Mouse (Mus musculus) bone marrow, adult 2 months (tissue): ENCODE results near the gene Eif3k. TPM values are rescaled to one million over a fixed set of nuclear protein-coding genes. Genes with fewer than 3 reads are reported as not detected.

Source experiments
- H3K27ac ChIP-seq: fragments of 200-500 bp; 2 replicates; pipeline ENCODE4 v1.5.1; 2012; ENCODE audit warnings: low read depth, mild to moderate bottlenecking, control low read depth, inconsistent platforms, low read length; ENCODE audit not compliant: control insufficient read depth, poor library complexity, insufficient read depth
- H3K4me1 ChIP-seq: fragments of 200-500 bp; 2 replicates; pipeline ENCODE4 v1.6.1; 2011; ENCODE audit warnings: low read length; ENCODE audit not compliant: control insufficient read depth, insufficient read depth
- H3K4me3 ChIP-seq: fragments of 200-500 bp; replicated peaks from 2 replicates; pipeline ENCODE3; 2011; ENCODE audit warnings: mild to moderate bottlenecking, low read depth, low read length, control low read depth; ENCODE audit not compliant: control insufficient read depth
- CTCF ChIP-seq: fragments of 200-500 bp; IDR thresholded peaks from 2 replicates; pipeline ENCODE4 v1.5.1; 2011; ENCODE audit warnings: low read length, control low read depth; ENCODE audit not compliant: control insufficient read depth, insufficient read depth
- POLR2A ChIP-seq: fragments of 200-500 bp; IDR thresholded peaks from 2 replicates; pipeline ENCODE4 v1.6.1; 2011; ENCODE audit warnings: low read depth, mild to moderate bottlenecking, control low read depth, low read length, borderline replicate concordance; ENCODE audit not compliant: control insufficient read depth
- WGBS: fragments of 180-500 bp; shearing (Covaris S2); methylation state at CpG from one replicate; pipeline ENCODE4 v1.1.7; 2018; 5-methylcytosine and 5-hydroxymethylcytosine counted together
- polyA plus RNA-seq: library from polyadenylated mRNA; stranded (reverse); fragments of >200 nt; gene quantifications from 2 replicates; pipeline ENCODE4 v1.2.4, GENCODE M21; 2011; ENCODE audit warnings: low replicate concordance; ENCODE audit not compliant: missing spikeins, insufficient read depth, insufficient read length

Gene Eif3k
- polyA plus RNA-seq, 1 experiment, result 225 TPM

DNA sequence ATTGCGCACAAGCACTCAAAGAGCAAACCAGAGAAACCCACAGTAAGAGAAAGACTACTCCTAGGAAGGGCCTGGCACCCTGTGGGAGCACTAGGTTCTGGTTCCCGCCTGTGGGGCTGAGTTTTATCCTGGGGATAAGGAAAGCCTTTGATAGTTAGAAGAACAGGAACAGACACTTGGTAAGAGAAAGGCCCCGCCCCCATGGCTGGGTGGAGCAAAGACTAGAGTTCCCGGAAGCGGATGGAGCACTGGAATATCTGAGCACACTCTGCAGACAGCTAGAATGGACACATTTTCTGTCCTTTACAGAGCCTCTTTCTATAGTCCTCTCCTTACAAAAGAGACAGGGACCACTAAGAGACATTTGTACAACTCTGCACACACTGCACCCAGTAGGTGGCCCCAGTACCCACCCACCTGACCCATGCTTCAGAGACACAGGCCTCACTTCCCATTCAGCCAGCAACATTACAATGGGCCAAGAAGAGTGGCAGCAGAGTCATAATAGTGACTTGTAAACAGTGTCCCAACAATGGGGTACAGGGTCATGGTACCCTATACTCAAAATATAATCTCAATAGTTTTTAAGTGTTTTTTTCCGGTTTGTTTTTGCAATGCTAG is 49.1 kb downstream of the Eif3k start:
- Histone ChIP-seq H3K4me1 (no peaks in the 10 kb centered on the region; the same call in 1 of the 2 replicates), H3K27ac (no peak overlapping the region), H3K4me3 (no peak overlapping the region)
- 67% methylated on average over 6 of the region's 6 CpGs for WGBS
- TF ChIP-seq POLR2A, result no peak
- no peak for TF ChIP-seq CTCF

GRCm38 (mm10) chr7:28931695-28932039 is 50.0 kb downstream of the Eif3k start:
- no peak overlapping the region for H3K4me3 ChIP-seq
- TF ChIP-seq CTCF (no peak), POLR2A (no peak)
- H3K4me1 ChIP-seq, result no peaks in the 10 kb centered on the region; the same call in 1 of the 2 replicates
- H3K27ac ChIP-seq, result no peak overlapping the region
- WGBS, result 86% methylated on average over 4 of the region's 4 CpGs

DNA sequence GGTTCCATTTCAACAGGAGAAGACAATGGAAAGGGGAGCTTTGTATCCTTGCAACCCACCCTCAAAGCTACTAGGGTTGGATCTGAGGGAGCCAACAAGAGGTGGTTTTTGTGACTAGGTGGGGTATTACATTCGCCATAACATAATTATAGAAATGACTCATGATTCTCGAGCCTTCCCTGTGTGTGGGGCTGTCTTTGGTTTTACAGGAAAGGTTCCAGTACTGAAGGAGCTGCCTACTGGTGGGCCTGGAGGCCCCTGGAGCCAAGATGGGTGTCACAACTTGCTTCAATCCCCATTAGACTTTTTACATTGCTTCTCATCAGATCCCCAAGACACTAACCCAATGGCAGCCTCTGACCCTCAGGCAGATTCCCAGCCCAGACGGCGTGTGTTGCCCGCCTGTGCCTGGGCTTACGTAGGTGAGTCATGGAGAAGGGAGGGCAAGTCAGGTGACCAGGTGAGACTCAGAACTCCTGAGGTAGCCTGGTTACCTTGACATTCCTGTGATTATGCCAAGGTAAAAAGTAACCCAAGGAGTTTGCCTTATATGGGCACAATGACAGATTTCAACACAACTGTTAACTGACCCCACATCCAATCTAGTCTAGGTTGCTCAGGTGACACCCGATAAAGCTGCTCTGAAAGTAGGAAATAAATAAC is 50.5 kb downstream of the Eif3k start:
- Histone ChIP-seq H3K27ac (no peak overlapping the region), H3K4me1 (no peaks in the 10 kb centered on the region; the same call in 1 of the 2 replicates), H3K4me3 (no peak overlapping the region)
- TF ChIP-seq CTCF (no peak), POLR2A (no peak)
- 85% methylated on average over 7 of the region's 7 CpGs for WGBS

- no peak for TF ChIP-seq CTCF
- TF ChIP-seq POLR2A, result no peak
- Histone ChIP-seq H3K27ac (no peak overlapping the region), H3K4me1 (no peaks in the 10 kb centered on the region; the same call in 1 of the 2 replicates), H3K4me3 (no peak overlapping the region)
- 65% methylated on average over 5 of the region's 5 CpGs for WGBS
Observed at GRCm38 (mm10) chr7:28930320-28931031, 51.2 kb downstream of the Eif3k start.

GRCm38 (mm10) chr7:28929381-28929780 is 52.3 kb downstream of the Eif3k start:
- Histone ChIP-seq H3K27ac (no peak overlapping the region), H3K4me3 (no peak overlapping the region), H3K4me1 (no peaks in the 10 kb centered on the region; the same call in 1 of the 2 replicates)
- WGBS, result 73% methylated on average over 3 of the region's 3 CpGs
- no peak for TF ChIP-seq CTCF
- TF ChIP-seq POLR2A, result no peak

- Histone ChIP-seq H3K4me3 (no peak overlapping the region), H3K27ac (no peak overlapping the region), H3K4me1 (peaks cover 3% of the 10 kb centered on the region; the same call in 1 of the 2 replicates)
- WGBS, result 47% methylated on average over 2 of the region's 2 CpGs
- TF ChIP-seq CTCF, result no peak
- TF ChIP-seq POLR2A, result no peak
Observed at GRCm38 (mm10) chr7:28926172-28926571, 55.5 kb downstream of the Eif3k start.

GRCm38 (mm10) chr7:28925317-28925716 is 56.3 kb downstream of the Eif3k start:
- no peak overlapping the region for H3K27ac ChIP-seq
- H3K4me3 ChIP-seq, result no peak overlapping the region
- peaks cover 3% of the 10 kb centered on the region; the same call in 1 of the 2 replicates for H3K4me1 ChIP-seq
- TF ChIP-seq CTCF (no peak), POLR2A (no peak)
- WGBS, result 84% methylated on average over 9 of the region's 9 CpGs

- H3K27ac ChIP-seq, result no peak overlapping the region
- WGBS, result 82% methylated on average over 3 of the region's 3 CpGs
- TF ChIP-seq CTCF (no peak), POLR2A (no peak)
- peaks cover 3% of the 10 kb centered on the region; the same call in 1 of the 2 replicates for H3K4me1 ChIP-seq
- no peak overlapping the region for H3K4me3 ChIP-seq
Observed at GRCm38 (mm10) chr7:28924802-28925201, 56.9 kb downstream of the Eif3k start.
